Mouse (Mus musculus): ENCODE results near the gene Ank3.

DNA sequence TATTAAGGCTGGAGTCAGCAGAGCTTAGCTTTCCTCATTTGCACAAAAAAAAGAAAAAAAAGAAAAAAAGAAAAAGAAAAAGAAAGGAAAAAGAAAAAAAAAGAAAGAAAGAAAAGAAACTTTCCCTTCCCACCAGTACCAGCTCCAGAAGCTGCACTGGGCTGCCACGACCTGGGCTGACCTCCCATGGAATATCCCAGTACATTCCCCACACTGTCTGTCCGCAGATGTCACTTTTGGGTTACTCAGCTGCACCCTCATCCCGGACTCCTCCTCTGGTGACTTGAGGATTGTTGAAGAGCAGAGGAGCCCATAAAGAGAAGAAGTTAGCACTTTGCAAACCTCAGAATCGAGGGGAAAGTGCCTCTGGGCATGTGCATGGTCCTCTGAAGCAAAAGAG, 433.7 kb downstream of the Ank3 start:
- TF ChIP-seq CTCF (IDR thresholded peaks at IDR 0.05; ENCODE audit: extremely low read depth, insufficient read depth, insufficient read length, insufficient replicate concordance) (no peak), POLR2A (IDR thresholded peaks at IDR 0.05; ENCODE audit: low read depth, low read length) (no peak)

Data from spleen, adult 2 months (tissue).